Mouse (Mus musculus) megakaryocyte progenitor cell, adult 5-6 weeks (primary cell): ENCODE measurements at regions not wholly inside any gene's neighbourhood (a gene's known extent, or its start where the extent isn't known, plus 50 kb on each side); places are given as distances from the start of the nearest gene placed in this dataset.

Experiments used
- ATAC-seq: replicated peaks from 2 replicates; pipeline ENCODE4 v1.8.0; 2016; ENCODE audit warnings: mild to moderate bottlenecking, moderate TSS enrichment, inconsistent platforms; ENCODE audit not compliant: poor library complexity

GRCm38 (mm10) chr7:72362690-72363089 is 56.3 kb upstream of the Mctp2 start:
- peak; percentile 95 for ATAC-seq

GRCm38 (mm10) chr7:72391323-72391722 is 84.9 kb upstream of the Mctp2 start:
- ATAC-seq = peak; percentile 77

GRCm38 (mm10) chr7:72400056-72400455 is 93.6 kb upstream of the Mctp2 start:
- ATAC-seq = peak; percentile 93

- no peak for ATAC-seq
These were observed 99.7 kb upstream of the Mctp2 start for GRCm38 (mm10) chr7:72406131-72406530.

- ATAC-seq = no peak
These were observed 102.1 kb upstream of the Mctp2 start for GRCm38 (mm10) chr7:72408409-72408986.

GRCm38 (mm10) chr7:72438552-72438951 is 132.1 kb upstream of the Mctp2 start:
- ATAC-seq = no peak

GRCm38 (mm10) chr7:72442001-72442400 is 135.6 kb upstream of the Mctp2 start:
- no peak for ATAC-seq

- no peak for ATAC-seq
These were observed 137.6 kb upstream of the Mctp2 start for GRCm38 (mm10) chr7:72444016-72444415.

- no peak for ATAC-seq
These were observed 138.4 kb upstream of the Mctp2 start for GRCm38 (mm10) chr7:72444792-72445191.

GRCm38 (mm10) chr7:72446911-72447310 is 140.5 kb upstream of the Mctp2 start:
- ATAC-seq = no peak

GRCm38 (mm10) chr7:72462978-72463377 is 156.6 kb upstream of the Mctp2 start:
- ATAC-seq = no peak

- no peak for ATAC-seq
These were observed 158.2 kb upstream of the Mctp2 start for GRCm38 (mm10) chr7:72464658-72465057.

GRCm38 (mm10) chr7:72469691-72470090 is 163.3 kb upstream of the Mctp2 start:
- no peak for ATAC-seq

GRCm38 (mm10) chr7:72474751-72475150 is 168.3 kb upstream of the Mctp2 start:
- no peak for ATAC-seq

- ATAC-seq = no peak
These were observed 172.5 kb upstream of the Mctp2 start for GRCm38 (mm10) chr7:72478936-72479335.

- ATAC-seq = no peak
These were observed 174.9 kb upstream of the Mctp2 start for GRCm38 (mm10) chr7:72481275-72481674.

- ATAC-seq = no peak
These were observed 183.8 kb upstream of the Mctp2 start for GRCm38 (mm10) chr7:72490161-72490560.

- no peak for ATAC-seq
These were observed 186.9 kb upstream of the Mctp2 start for GRCm38 (mm10) chr7:72493292-72493691.

GRCm38 (mm10) chr7:72496933-72497631 is 190.7 kb upstream of the Mctp2 start:
- ATAC-seq = no peak

GRCm38 (mm10) chr7:72498562-72499230 is 192.3 kb upstream of the Mctp2 start:
- no peak for ATAC-seq

GRCm38 (mm10) chr7:72499788-72500187 is 193.4 kb upstream of the Mctp2 start:
- no peak for ATAC-seq

- ATAC-seq = no peak
These were observed 193.8 kb upstream of the Mctp2 start for GRCm38 (mm10) chr7:72500190-72500589.
